Mouse (Mus musculus) MN1 (cell line): ENCODE results near the gene Ces2b.
"Not testable (repeated sequence)": the region's sequence is repeated elsewhere in the genome, so short reads cannot be mapped to it uniquely, and the experiment has no call there.

ENCODE experiments used
- DNase-seq: peaks from one replicate; pipeline ENCODE4 v3.0.0-alpha.2; 2016; ENCODE audit warnings: low spot score

Gene Ces2b

DNA sequence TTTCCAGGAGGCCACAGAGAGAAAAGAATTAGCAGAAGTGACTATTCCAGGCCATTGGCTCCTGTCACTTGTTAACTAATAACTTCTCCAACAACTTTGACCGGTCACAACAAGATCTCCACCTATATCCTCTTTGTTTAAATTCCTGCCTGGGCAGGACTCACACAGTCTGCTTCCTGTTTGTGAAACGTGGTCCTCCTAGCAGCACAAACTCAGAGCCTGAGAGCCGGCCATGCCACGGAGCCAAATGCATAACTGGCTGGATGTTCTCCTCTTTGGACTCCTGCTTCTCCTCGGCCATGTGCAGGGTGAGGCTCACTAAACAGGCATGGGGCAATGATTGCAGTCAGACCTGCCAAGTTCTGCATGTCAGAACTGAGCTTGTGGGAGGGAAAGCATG lies at the start of gene Ces2b:
Gene Ces2b, plus strand, starts transcription at position 133 of the 400 bp plus-strand sequence.
- no peak for DNase-seq

DNA sequence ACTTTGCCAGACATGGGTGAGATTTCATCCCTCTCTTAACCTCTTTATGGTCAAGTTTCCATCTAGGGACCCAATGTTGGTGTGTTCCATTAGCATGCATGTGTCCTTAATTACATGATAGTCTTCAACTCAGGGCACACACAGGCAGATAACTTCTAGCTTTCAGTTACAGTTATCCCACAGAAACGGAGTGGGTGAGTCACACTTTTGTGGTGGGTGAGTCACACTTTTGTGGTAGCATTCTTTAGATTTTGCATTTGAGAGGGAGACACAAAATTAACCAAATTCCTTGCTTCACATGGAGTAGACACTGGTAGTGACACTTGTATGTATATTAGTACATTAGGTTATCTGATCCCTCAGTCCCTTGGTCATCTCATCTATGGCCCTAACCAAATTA lies 44.3 kb upstream of the Ces2b start:
- DNase-seq = no peak

DNA sequence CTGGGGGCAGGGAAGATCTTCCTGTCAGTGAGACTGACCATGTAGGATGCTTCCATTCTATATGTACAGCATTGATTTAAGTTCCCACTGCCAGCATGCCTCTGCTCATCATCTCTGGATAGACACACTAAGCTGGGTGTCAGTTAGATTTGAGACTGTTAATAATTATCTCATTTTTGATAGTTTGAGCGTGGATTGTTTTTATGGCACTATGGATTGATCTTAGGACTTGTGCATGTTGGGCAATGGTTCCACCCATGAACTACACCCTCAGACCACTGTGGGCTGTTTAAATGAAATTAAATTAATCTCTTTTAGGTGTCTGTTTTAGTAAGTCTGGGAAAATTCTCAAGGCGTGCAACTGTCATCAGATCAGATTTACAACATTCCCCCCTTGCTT lies 42.4 kb upstream of the Ces2b start:
- DNase-seq = no peak

DNA sequence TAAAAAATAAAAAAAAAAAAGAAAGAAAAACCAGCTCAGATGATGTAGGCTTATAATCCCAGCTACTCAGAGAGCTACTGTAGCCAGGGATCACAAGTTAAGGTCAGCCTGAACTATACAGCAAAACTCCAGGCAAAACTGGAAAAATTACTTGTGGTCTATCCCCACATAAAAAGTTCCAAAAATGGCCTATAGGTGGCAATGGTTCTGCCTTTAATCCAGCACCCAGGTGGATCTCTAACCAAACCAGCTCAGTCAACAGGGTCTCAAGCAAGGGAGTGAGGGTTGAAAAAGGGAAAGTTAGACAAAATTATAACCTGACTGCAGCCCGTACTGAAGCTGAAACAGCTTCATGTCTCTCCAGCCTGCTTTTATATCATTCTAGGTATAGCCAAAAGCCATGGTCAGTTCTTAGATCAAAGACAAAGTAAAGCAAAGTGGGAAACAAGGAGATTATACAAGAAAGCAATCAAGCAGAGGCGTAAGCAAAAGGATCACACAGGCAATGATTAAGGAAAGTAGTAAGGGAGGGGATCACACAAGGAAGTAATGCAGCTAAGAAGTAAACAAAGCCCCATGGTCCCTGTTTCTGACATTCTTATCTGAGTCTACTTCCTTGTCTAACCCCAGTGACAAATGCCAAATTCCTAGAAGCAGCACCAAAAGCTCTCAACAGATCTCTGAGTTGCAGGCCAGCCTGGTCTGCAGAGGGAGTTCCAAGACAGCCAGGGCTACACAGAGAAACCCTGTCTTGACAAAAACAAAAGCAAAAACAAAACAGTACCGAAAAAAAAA lies 41.3 kb upstream of the Ces2b start:
- DNase-seq = no peak

DNA sequence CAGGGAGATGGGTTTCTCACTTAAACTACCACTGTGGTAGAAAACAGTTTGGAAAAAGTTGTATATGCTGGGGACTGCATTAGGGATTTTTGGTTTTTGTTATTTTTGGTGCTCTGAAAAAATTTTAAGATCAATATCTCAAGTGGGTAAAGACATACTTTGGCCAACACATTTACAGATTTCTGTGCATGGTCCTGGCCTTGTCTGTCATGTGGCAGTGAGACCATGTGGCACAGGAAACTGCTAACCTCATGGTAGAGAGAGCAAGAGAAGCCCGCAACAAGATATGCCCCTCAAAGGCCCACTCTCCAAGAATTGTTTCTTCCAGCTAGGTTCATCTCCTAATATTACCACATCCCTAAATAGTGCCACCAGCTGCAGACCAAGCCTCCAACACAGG lies 32.0 kb upstream of the Ces2b start:
- DNase-seq = no peak

DNA sequence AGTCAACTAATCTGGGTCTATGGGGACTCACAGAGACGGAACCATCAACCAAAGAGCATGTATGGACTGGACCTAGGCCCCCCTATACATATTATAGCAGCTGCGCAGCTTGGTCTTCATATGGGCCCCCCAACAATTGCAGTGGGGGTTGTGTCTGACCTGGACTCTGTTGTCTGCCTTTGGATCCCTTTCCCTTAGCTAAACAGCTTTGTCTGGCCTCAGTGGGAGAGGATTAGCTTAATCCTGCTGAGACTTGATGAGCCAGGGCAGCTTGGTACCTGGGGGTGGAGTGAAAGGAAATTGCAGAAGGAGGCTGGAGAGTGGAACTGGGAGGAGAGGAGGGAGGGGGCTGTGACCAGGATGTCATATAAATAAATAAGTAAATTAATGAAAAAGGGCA lies 25.2 kb upstream of the Ces2b start:
- DNase-seq = no peak

DNA sequence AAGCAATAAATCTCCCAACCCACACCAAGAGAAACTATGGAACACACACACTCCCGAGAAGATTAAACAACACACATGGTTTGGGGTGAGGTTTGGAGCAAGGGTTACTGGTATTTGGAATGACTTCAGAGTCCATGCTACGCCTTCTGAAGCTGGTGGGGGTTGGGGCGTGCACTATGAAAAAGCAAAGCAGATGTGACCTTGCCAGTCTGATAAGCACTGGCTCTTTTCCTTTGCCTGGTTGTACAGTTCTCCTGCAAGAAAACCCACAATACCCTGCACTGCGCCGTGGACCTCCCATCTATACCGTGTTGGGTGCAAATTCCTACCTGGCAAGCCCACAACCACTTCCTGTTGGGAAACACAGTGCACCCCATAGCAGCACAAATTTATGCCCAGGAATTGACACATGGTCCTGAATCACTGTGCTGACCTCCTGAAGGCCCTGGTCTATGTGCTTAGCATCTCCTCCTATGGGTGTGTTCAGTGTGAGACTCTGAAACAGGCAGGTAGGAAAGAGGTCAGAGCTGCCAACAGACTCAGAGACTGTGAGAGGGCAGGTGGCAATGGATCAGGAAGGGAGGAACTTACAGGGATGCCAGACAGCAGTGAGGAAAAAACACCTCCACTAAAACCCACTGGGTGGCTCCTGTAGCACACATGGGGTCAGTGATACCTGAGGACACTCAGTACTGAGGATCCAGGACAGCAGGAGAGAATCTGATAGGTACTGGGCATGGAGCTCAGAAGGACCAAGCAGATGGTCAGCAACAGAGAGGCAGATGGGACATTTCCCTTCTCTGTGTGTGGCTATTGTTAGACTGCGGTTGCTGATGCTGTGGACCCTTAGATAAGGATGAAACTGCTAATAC lies 22.6 kb upstream of the Ces2b start:
- DNase-seq = no peak

DNA sequence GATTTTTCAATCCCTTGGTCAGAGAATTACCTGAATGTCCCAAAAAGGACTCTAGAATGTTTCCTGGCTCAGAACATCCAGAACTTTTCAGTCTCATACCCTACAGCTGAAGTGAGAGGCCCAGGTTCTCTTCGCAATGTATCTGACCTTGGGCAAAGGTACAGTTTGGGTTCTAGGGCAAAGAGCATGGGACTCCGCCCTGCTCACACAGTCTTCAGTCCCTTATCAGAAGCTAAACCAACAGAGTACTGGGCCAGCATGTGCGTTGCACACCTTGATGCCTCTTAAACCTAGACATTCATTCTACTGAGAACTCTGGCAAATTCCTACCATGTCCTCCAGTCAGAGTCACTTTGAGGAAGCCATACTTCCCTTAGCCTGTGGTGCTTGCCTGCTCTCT lies 21.9 kb upstream of the Ces2b start:
- no peak for DNase-seq

DNA sequence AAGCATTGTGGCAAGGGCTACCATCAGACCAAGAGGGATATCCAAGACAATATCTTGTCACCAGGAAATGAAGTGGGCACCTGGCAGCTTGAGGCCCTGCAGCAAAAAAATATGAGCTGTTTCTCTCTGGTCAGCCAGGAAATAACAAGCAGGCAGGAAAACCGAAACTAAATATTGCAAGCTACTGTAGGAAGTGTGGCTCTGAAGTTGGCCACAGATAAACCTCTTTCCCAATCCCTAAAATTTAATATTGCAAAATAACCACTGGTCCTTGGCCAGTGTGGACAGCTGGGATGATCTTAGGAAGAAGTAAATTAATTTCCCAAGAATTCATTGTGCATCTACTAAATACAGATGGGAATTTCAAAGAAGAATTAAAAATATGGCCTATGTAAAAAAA lies 4.5 kb upstream of the Ces2b start:
- no peak for DNase-seq

DNA sequence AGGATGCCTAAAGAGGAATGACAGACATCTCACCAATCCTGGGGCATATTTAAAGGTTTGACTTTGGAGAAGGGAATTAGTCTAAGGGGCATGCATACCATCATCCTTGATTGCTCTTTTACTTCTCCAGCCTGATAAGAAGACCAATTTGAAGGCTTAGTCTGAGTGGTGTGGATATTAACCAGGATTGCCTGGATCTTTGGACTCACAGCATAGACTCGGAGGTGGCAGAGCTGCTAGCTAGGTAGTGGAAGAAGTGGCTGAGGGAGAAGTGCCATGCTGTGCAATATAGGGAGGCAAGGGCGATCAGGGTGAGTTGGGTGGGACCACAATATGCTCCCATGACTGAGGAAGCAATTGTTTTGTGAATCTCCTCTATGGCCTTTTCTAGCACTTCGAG lies 3.2 kb upstream of the Ces2b start:
- DNase-seq = no peak

DNA sequence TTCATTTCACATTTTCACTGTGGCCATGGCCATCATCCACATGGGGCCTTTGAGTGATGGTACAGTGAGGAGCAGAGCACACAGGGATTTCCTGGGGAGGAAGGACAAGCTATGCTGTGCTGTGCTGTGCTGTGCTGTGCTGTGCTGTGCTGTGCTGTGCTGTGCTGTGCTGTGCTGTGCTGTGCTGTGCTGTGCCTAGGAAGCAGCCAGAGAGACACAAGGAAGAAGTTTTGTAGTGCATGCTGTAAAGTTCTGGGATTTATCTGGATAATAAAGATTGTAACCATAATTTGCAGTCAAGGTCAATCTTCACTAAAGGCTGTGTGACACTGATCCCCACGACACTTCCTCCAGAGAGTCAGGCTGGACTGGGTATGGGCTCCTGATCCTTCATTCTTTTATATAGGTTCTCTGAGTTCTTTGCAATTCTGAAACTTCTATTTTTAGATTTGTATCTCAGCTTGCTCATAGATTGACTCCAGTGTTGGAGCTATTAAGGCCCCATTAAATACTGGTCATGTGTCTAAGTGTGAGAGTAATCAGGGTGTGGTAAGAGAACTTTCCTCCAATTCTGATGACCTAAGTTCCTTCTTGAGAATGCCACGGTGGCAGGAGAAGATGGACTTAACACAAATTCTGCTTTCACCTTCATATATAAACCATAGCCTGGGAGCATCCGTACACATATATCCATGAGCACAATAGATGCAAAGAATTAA lies 10.1 kb downstream of the Ces2b start:
- no peak for DNase-seq

DNA sequence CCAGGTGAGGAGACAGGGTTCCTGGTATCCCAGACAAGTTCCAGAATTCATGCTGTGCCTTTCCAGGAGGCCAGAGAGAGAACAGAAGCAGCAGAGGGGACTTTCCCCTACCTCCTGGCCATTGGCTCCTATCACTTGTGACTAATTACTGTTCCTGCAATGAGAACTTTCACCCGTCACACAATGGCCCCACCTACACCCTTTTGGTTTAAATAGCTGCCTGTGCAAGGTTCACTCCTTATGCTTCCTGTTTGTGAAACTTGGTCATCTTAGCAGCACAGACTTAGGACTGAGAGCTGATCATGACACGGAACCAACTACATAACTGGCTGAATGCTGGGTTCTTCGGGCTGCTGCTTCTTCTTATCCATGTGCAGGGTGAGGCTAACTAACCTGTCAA lies 15.5 kb downstream of the Ces2b start, which contains the start of gene Ces2c:
Gene Ces2c, plus strand, starts transcription at position 238 of the 400 bp plus-strand sequence.
- DNase-seq = no peak

DNA sequence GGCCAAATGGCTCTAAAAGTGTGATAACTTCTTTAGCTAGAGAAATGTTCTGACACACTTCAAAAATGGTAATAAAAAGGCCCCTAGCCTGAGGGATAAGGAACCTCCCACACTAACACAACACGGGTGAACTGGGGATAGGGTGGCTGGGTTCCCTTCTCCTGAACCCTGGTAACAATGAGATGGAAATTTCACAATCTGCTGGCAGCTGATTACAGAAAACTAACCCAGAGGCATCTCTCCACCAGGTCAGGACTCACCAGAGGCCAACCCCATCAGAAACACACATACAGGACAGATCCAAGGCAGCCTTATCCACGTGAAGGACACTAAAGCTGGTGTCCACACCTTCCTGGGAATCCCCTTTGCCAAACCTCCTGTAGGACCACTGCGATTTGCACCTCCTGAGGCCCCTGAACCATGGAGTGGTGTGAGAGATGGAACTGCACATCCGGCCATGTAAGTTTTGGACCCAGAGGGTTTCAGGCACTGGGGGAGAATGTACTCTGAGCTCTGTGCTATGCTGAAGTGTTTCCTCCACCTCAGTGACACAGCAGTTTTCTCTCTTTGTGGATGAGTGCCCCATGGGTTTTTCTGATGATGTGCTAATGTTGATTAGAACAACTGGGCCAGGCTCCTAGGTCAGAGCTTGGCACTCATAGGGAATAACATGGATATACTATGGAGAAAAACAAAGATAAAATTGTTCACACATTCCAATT lies 16.5 kb downstream of the Ces2b start:
- no peak for DNase-seq

DNA sequence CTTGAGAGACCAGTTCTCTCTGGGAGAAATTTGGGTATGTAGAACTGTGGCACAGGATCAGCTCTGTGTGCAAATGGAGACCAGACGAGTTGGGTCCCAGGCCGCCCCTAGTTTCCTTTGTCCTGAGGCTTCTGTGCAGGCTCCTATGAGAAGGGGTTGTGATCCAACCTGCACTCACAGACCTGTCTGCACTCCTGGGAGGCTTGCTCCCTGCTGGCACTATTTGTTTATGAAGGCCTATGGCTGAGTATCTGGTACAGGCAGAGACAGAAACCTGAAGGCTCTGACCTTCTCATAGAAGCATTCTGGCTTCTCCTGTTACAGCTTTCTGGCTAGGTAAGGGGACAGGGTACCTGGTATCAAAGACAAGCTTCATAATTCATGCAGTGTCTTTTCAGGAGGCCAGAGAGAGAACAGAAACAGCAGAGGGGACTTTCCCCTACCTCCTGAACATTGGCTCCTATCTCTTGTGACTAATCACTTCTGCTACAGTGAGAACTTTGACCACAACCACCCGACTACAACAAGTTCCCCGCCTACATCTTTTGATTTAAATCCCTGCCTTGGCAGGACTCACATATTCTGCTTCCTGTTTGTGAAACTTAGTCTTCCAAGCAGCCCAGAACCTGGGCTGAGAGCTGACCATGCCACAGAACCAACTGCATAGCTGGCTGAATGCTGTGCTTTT lies 35.6 kb downstream of the Ces2b start:
- not testable (repeated sequence) for DNase-seq

DNA sequence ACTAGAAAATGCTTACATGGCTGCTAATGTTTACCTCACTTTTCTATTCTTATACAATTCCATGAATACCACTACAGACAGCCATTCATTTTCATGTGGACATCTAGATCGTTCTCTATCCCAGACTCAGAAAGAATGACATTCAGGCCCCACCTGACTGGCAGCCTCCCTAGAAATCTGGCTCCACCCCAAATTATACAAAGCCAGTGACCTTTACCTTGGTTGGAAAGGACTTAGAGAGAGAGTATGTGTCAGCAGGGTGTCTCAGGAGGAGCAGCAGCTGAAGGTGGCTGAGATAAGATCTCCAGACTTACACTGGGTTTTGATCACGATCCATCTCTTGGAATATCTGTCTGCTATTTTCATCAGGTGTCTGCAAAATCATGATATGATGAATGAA lies 37.5 kb downstream of the Ces2b start:
- not testable (repeated sequence) for DNase-seq

DNA sequence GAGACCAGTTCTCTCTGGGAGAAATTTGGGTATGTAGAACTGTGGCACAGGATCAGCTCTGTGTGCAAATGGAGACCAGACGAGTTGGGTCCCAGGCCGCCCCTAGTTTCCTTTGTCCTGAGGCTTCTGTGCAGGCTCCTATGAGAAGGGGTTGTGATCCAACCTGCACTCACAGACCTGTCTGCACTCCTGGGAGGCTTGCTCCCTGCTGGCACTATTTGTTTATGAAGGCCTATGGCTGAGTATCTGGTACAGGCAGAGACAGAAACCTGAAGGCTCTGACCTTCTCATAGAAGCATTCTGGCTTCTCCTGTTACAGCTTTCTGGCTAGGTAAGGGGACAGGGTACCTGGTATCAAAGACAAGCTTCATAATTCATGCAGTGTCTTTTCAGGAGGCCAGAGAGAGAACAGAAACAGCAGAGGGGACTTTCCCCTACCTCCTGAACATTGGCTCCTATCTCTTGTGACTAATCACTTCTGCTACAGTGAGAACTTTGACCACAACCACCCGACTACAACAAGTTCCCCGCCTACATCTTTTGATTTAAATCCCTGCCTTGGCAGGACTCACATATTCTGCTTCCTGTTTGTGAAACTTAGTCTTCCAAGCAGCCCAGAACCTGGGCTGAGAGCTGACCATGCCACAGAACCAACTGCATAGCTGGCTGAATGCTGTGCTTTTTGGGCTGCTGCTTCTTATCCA lies 55.0 kb downstream of the Ces2b start:
- not testable (repeated sequence) for DNase-seq
